Mouse (Mus musculus) testis, adult 2 months (tissue): Measurements from ENCODE around the gene Itih1.

ENCODE experiments used
- CTCF ChIP-seq: fragments of 200-500 bp; IDR thresholded peaks from 2 replicates; pipeline ENCODE4 v1.5.1; 2012; ENCODE audit warnings: low read depth, mild to moderate bottlenecking, inconsistent platforms, low read length, moderate library complexity; ENCODE audit not compliant: control insufficient read depth, insufficient read depth, insufficient replicate concordance
- POLR2A ChIP-seq: fragments of 200-500 bp; IDR thresholded peaks from 2 replicates; pipeline ENCODE4 v1.6.1; 2012; ENCODE audit warnings: low read depth, mild to moderate bottlenecking, inconsistent platforms, low read length, moderate library complexity; ENCODE audit not compliant: control insufficient read depth

GRCm38 (mm10) chr14:30922053-30922670 lies 20.9 kb downstream of the Itih1 start:
- no peak for TF ChIP-seq POLR2A
- TF ChIP-seq CTCF = no peak
